Mouse (Mus musculus): ENCODE results near the gene C2cd5. TPM values are rescaled to one million over a fixed set of nuclear protein-coding genes. Genes with fewer than 3 reads are reported as not detected.
A peak's percentile ranks its signal among the peaks of the same experiment; 100 is the strongest.

The C2cd5 gene
- polyA plus RNA-seq, 1 experiment from 2014 or later, result 9.0 TPM

DNA sequence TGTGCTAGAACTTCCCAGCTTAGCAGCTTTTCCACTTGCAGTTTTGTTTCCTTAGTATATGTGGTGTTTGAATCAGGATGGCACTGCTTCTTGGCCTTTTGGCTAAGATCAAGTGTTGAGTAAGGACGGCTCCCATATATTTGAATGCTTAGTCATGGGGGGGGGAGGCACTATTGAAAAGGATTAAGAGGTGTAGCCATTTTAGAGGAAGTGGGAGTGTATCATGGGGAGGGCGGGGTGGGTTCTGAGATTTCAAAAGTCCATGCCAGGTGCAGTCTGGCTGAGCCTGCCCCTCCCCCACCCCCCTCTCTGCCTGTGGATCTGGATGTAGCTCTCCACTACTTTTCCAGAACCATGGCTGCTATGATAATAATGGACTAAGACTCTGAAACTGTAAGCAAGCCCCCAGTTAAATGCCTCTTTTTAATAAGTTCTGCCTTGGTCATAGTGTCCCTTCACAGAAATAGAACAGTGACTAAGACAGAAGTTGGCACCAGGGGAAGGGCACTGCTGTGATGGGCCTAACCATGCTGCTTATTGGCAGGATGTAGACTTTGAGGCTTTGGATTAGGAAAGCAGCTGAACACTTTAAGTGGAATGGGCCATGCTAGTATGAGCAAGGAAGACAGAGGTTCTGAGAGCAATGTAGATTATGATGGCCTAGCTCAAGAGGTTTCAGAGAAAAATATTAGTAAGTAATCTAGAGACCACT is 15.5 kb downstream of the C2cd5 start:
- peaks cover 10% of the 10 kb centered on the region; the same call in 1 of the 2 replicates for H3K36me3 ChIP-seq (ENCODE audit: insufficient read depth, low read length)
- H3K9me3 ChIP-seq (ENCODE audit: low read length), result no peaks in the 10 kb centered on the region
- H3K27me3 ChIP-seq (replicated peaks; ENCODE audit: insufficient read depth, low read length), result no peaks in the 10 kb centered on the region
- no peak for DNase-seq (ENCODE audit: low spot score)
- H3K4me2 ChIP-seq (replicated peaks; ENCODE audit: low read depth, low read length), result no peak overlapping the region
- H3K27ac ChIP-seq (ENCODE audit: low read length), result no peak overlapping the region
- H3K4me1 ChIP-seq (ENCODE audit: insufficient read depth, low read depth, low read length), result no peaks in the 10 kb centered on the region
- no peak overlapping the region for H3K9ac ChIP-seq (replicated peaks; ENCODE audit: low read depth)
- H3K4me3 ChIP-seq (ENCODE audit: low read depth, low read length), result no peak overlapping the region
- 95% methylated on average over 2 of the region's 2 CpGs for WGBS
- no peak for ATAC-seq
- TF ChIP-seq EP300 (IDR thresholded peaks at IDR 0.05), result no peak
- TF ChIP-seq CTCF (IDR thresholded peaks at IDR 0.05), result no peak

DNA sequence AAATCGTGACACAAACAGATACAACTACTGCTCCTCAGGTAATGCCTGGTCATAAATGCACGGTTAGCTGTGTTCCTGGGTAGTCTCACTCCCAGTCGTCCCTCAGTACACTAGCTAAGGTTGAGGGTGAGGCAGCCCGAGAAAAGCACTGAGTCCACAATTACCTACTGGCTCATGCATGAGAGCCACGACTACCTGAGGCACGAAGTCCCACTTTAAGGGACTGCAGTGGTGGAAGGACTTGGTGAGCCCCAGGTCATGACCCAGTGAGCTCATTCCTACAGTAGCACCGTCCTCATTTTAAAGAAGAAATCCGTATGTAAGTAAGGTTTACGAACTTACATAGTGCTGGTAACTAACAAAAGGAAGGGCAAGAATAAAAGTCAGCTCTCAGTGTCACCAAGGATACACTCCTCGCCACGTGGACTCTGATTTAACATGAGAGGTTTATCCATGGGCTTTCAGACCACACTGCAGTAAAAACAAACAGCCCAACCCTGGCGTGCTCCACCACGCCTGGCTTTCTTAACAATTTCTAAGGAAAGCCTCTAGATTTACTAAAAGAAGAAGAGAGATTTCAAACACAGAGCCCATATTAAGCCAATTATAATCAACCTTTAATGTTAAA is 18.3 kb downstream of the C2cd5 start:
- WGBS, result 67% methylated on average over 13 of the region's 13 CpGs
- no peak overlapping the region for H3K4me2 ChIP-seq (replicated peaks; ENCODE audit: low read depth, low read length)
- no peaks in the 10 kb centered on the region for H3K27me3 ChIP-seq (replicated peaks; ENCODE audit: insufficient read depth, low read length)
- no peak overlapping the region for H3K4me3 ChIP-seq (ENCODE audit: low read depth, low read length)
- TF ChIP-seq EP300 (IDR thresholded peaks at IDR 0.05), result no peak
- TF ChIP-seq CTCF (IDR thresholded peaks at IDR 0.05), result no peak
- H3K9ac ChIP-seq (replicated peaks; ENCODE audit: low read depth), result no peak overlapping the region
- H3K27ac ChIP-seq (ENCODE audit: low read length), result no peak overlapping the region
- peaks cover 9% of the 10 kb centered on the region; the same call in 1 of the 2 replicates for H3K36me3 ChIP-seq (ENCODE audit: insufficient read depth, low read length)
- ATAC-seq (no peak), DNase-seq (ENCODE audit: low spot score) (no peak)
- no peaks in the 10 kb centered on the region for H3K9me3 ChIP-seq (ENCODE audit: low read length)
- H3K4me1 ChIP-seq (ENCODE audit: insufficient read depth, low read depth, low read length), result no peaks in the 10 kb centered on the region

DNA sequence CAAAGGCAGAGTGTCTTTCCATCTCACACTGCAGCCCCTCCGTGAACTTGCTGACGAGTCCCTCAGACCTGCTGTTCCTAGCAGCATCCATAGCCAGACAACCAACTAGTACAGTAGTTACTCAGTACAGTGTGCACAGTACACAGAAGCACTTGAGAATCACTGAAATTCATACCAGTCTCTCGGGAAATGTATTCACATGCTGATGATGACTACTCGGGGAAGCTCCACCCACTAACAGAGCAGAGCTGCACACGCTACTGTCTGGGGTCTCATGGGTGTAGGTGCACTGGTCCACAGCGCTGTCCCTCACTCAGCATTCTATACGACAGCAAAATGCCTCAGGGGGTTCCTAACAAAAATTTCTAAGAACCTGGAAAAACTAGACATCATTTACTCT is 19.2 kb downstream of the C2cd5 start:
- peaks cover under 1% of the 10 kb centered on the region; the same call in 1 of the 2 replicates for H3K36me3 ChIP-seq (ENCODE audit: insufficient read depth, low read length)
- 78% methylated on average over 7 of the region's 7 CpGs for WGBS
- no peak for DNase-seq (ENCODE audit: low spot score)

DNA sequence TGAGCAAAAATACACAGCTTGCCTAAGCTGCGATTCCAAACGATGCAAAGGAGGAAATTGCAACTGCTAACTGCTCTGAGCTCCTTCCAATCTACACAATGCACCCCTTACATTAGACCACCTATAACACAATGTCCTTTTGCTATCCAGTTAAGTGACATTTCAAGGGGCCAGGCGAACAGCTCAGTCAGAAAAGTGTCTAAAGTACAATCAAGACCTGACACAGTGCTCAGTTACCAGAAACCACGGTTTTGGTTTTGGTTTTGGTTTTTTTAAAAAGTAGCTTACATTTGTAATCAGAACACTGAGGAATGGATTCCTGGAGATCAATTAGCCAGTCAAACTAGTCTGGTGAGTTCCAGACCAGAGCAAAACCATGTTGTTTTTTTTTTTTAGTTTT is 20.8 kb downstream of the C2cd5 start:
- H3K27me3 ChIP-seq (replicated peaks; ENCODE audit: insufficient read depth, low read length), result no peaks in the 10 kb centered on the region
- ATAC-seq, result no peak
- H3K9me3 ChIP-seq (ENCODE audit: low read length), result no peaks in the 10 kb centered on the region
- no peak overlapping the region for H3K4me3 ChIP-seq (ENCODE audit: low read depth, low read length)
- no peak for TF ChIP-seq CTCF (IDR thresholded peaks at IDR 0.05)
- no peak for TF ChIP-seq EP300 (IDR thresholded peaks at IDR 0.05)
- no peak overlapping the region for H3K9ac ChIP-seq (replicated peaks; ENCODE audit: low read depth)
- H3K36me3 ChIP-seq (ENCODE audit: insufficient read depth, low read length), result no peaks in the 10 kb centered on the region; the same call in 1 of the 2 replicates
- peak overlapping the region; percentile 4; the same call in 1 of the 2 replicates for H3K27ac ChIP-seq (ENCODE audit: low read length)
- peak; percentile 22 for DNase-seq (ENCODE audit: low spot score)
- 50% methylated on average over 4 of the region's 4 CpGs for WGBS
- H3K4me2 ChIP-seq (replicated peaks; ENCODE audit: low read depth, low read length), result 0 out of 2 replicates have a peak overlapping the region, but pooled peaks have one; percentile 3
- H3K4me1 ChIP-seq (ENCODE audit: insufficient read depth, low read depth, low read length), result no peaks in the 10 kb centered on the region

More for the DNA sequence above, 19.2 kb downstream of the C2cd5 start:
- H3K4me2 ChIP-seq (replicated peaks; ENCODE audit: low read depth, low read length), result no peak overlapping the region
- TF ChIP-seq CTCF (IDR thresholded peaks at IDR 0.05), result no peak
- no peak for TF ChIP-seq EP300 (IDR thresholded peaks at IDR 0.05)
- H3K4me3 ChIP-seq (ENCODE audit: low read depth, low read length), result no peak overlapping the region
- no peak overlapping the region for H3K9ac ChIP-seq (replicated peaks; ENCODE audit: low read depth)
- no peaks in the 10 kb centered on the region for H3K27me3 ChIP-seq (replicated peaks; ENCODE audit: insufficient read depth, low read length)
- no peaks in the 10 kb centered on the region for H3K9me3 ChIP-seq (ENCODE audit: low read length)
- ATAC-seq, result no peak
- no peak overlapping the region for H3K27ac ChIP-seq (ENCODE audit: low read length)
- H3K4me1 ChIP-seq (ENCODE audit: insufficient read depth, low read depth, low read length), result no peaks in the 10 kb centered on the region

DNA sequence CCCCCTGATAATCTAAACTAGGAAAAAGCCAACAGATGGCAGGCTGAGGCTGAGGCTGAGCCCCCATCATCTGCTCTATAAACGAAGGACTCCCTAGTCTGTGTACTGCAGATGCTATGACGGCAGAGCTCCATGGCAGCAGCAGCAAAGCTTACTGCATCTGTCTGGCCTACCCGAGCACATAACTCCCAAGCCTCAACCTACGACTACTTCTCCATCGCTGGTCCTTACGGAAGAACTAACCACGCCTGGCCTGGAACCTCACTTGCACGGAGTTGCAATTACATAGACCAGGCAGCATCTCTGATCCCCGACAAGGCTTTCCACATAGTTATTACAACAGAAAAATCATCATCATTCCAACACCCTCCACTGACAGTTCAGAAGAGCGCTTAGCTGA is 23.5 kb downstream of the C2cd5 start:
- Histone ChIP-seq H3K27ac (ENCODE audit: low read length) (no peak overlapping the region), H3K36me3 (ENCODE audit: insufficient read depth, low read length) (0 out of 2 replicates have a peak, but pooled peaks cover 4% of the 10 kb centered on the region), H3K4me1 (ENCODE audit: insufficient read depth, low read depth, low read length) (no peaks in the 10 kb centered on the region), H3K9ac (replicated peaks; ENCODE audit: low read depth) (no peak overlapping the region), H3K27me3 (replicated peaks; ENCODE audit: insufficient read depth, low read length) (no peaks in the 10 kb centered on the region), H3K9me3 (ENCODE audit: low read length) (no peaks in the 10 kb centered on the region), H3K4me2 (replicated peaks; ENCODE audit: low read depth, low read length) (no peak overlapping the region), H3K4me3 (ENCODE audit: low read depth, low read length) (no peak overlapping the region)
- no peak for ATAC-seq
- WGBS, result 70% methylated on average over 10 of the region's 10 CpGs
- TF ChIP-seq CTCF (IDR thresholded peaks at IDR 0.05), result no peak
- no peak for TF ChIP-seq EP300 (IDR thresholded peaks at IDR 0.05)
- DNase-seq (ENCODE audit: low spot score), result no peak

DNA sequence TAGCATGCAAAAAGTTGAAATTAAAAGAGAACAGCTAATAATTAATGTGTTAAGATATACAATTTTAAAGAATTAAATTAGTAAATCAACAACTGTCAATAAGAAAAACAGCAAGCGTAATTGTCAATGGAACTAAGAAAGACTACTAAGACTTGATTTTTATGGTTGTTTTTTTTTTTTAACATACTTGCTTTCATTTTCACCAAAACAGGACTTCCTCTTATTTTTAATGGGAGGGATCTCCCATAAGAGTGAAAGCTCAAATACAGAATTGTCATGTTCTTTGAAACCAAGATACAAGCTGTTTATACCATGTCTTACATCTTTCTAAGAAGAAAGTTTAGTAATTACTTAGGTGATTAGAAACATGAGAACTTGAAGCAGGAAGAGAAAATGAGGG is 26.0 kb downstream of the C2cd5 start:
- TF ChIP-seq EP300 (IDR thresholded peaks at IDR 0.05) (no peak), CTCF (IDR thresholded peaks at IDR 0.05) (no peak)
- no peaks in the 10 kb centered on the region for H3K4me1 ChIP-seq (ENCODE audit: insufficient read depth, low read depth, low read length)
- no peak overlapping the region for H3K4me2 ChIP-seq (replicated peaks; ENCODE audit: low read depth, low read length)
- H3K9me3 ChIP-seq (ENCODE audit: low read length), result no peaks in the 10 kb centered on the region
- DNase-seq (ENCODE audit: low spot score) (no peak), ATAC-seq (no peak)
- H3K27me3 ChIP-seq (replicated peaks; ENCODE audit: insufficient read depth, low read length), result no peaks in the 10 kb centered on the region
- H3K9ac ChIP-seq (replicated peaks; ENCODE audit: low read depth), result no peak overlapping the region
- WGBS, result 98% methylated on average over 1 of the region's 1 CpGs
- H3K36me3 ChIP-seq (ENCODE audit: insufficient read depth, low read length), result 0 out of 2 replicates have a peak, but pooled peaks cover 4% of the 10 kb centered on the region
- H3K27ac ChIP-seq (ENCODE audit: low read length), result no peak overlapping the region
- no peak overlapping the region for H3K4me3 ChIP-seq (ENCODE audit: low read depth, low read length)

Measured in lung, postnatal 0 days (tissue).